ENCODE assay signal across 29 mouse cellular contexts in genomic region chr9:110783611-110784010, GRCm38 (mm10). TPM values are rescaled to one million over a fixed set of nuclear protein-coding genes. Genes with fewer than 3 reads are reported as not detected.
DNase-seq lines count a peak whose midpoint lies in the region; ATAC-seq and TF ChIP-seq lines count a peak whose summit lies in the region.
"Had no signal": no experiment of that assay in that cellular context is flagged by ENCODE, and none has a peak within 500 bp of the region (broad histone marks: within the 10 kb centered on the region; RNA-seq: fewer than 3 reads in every experiment).

No protein-coding gene starts in this region.

- H3K4me1 ChIP-seq in kidney, adult 2 months (ENCODE audit: control insufficient read depth, insufficient read depth, low read length), result peaks cover 4% of the 10 kb centered on the region; the same call in 1 of the 2 replicates
- 0 out of 2 replicates have a peak, but pooled peaks cover 3% of the 10 kb centered on the region for H3K4me1 ChIP-seq in lung, embryonic 14.5 days (ENCODE audit: insufficient read depth)
- no peaks in the 10 kb centered on the region; the same call in 1 of the 2 replicates for H3K4me1 ChIP-seq in stomach, postnatal 0 days (replicated peaks; ENCODE audit: control insufficient read depth, insufficient read depth)

- no peaks in the 10 kb centered on the region for H3K9me3 ChIP-seq in lung, embryonic 14.5 days (ENCODE audit: low read depth, low read length)
- no peaks in the 10 kb centered on the region for H3K9me3 ChIP-seq in stomach, postnatal 0 days (ENCODE audit: control insufficient read depth, low read length)
- H3K9me3 ChIP-seq: embryonic facial prominence, embryonic 13.5 days; forebrain, embryonic 12.5 days; kidney, embryonic 15.5 days; midbrain, embryonic 13.5 days had no signal

- DNase-seq in kidney, adult 2 months, result peak; percentile 60
- no peak for DNase-seq in kidney, postnatal 10 days
- peak; percentile 35 for DNase-seq in lung, embryonic 14.5 days
- no peak for DNase-seq in lung, adult 18-20 months
- peak; percentile 50 for DNase-seq in adipocyte (ENCODE audit: low spot score)
- peak; percentile 26 for DNase-seq in yolk sac, embryonic 10.5 days (ENCODE audit: low spot score)
- no peak for DNase-seq in stomach, postnatal 0 days (ENCODE audit: low spot score)
- DNase-seq: adrenal gland, postnatal 10 days; cerebellum, adult 2 months; cerebellum, postnatal 36 days; gastrocnemius, postnatal 25 days; heart, adult 2 months; heart, postnatal 4 days; right cerebral cortex, postnatal 14 days had no signal

- H3K27ac ChIP-seq in kidney, adult 2 months (ENCODE audit: insufficient read depth, low read depth, low read length), result no peak overlapping the region
- no peak overlapping the region for H3K27ac ChIP-seq in lung, embryonic 14.5 days (ENCODE audit: low read depth)
- no peak overlapping the region for H3K27ac ChIP-seq in stomach, postnatal 0 days (replicated peaks)
- H3K27ac ChIP-seq: embryonic facial prominence, embryonic 13.5 days; forebrain, embryonic 12.5 days; heart, adult 2 months; hindbrain, embryonic 14.5 days; kidney, embryonic 15.5 days; limb, embryonic 13.5 days; liver, embryonic 14.5 days; midbrain, embryonic 13.5 days had no signal

- no peak for TF ChIP-seq CTCF in kidney, adult 2 months (conservative IDR thresholded peaks at IDR 0.05; ENCODE audit: insufficient read depth, insufficient read length, low read depth, low read length)
- no peak for TF ChIP-seq CTCF in lung, embryonic 14.5 days (IDR thresholded peaks at IDR 0.05; ENCODE audit: low read depth)
- no peak for TF ChIP-seq CTCF in stomach, postnatal 0 days (IDR thresholded peaks at IDR 0.05; ENCODE audit: low read depth)

- no peak for ATAC-seq in lung, embryonic 14.5 days (ENCODE audit: insufficient read depth)
- ATAC-seq in stomach, postnatal 0 days (ENCODE audit: low FRiP score, low TSS enrichment), result no peak
- ATAC-seq: activated CD4-positive, CD25-positive, alpha-beta regulatory T cell, adult 4 months; inflammation-experienced regulatory T-cells, adult 6 months; midbrain, embryonic 13.5 days had no signal

- no peak overlapping the region for H3K4me2 ChIP-seq in lung, embryonic 14.5 days
- no peak overlapping the region for H3K4me2 ChIP-seq in stomach, postnatal 0 days (replicated peaks; ENCODE audit: low read depth)
- H3K4me2 ChIP-seq: embryonic facial prominence, embryonic 13.5 days; forebrain, embryonic 12.5 days; hindbrain, embryonic 14.5 days; kidney, embryonic 15.5 days; limb, embryonic 13.5 days; midbrain, embryonic 13.5 days had no signal

- H3K27me3 ChIP-seq in kidney, adult 2 months (replicated peaks; ENCODE audit: control insufficient read depth, insufficient read depth, low read length), result no peaks in the 10 kb centered on the region
- no peaks in the 10 kb centered on the region for H3K27me3 ChIP-seq in lung, embryonic 14.5 days (ENCODE audit: insufficient read depth, low read length)
- H3K27me3 ChIP-seq in stomach, postnatal 0 days (ENCODE audit: control insufficient read depth, insufficient read depth, low read length), result no peaks in the 10 kb centered on the region; the same call in 1 of the 2 replicates

- no peak for TF ChIP-seq EP300 in stomach, postnatal 0 days (optimal IDR thresholded peaks at IDR 0.05)

- H3K4me3 ChIP-seq in kidney, adult 2 months (ENCODE audit: insufficient read depth, low read depth, low read length), result no peak overlapping the region
- H3K4me3 ChIP-seq in lung, embryonic 14.5 days (ENCODE audit: low read depth, low read length), result no peak overlapping the region
- H3K4me3 ChIP-seq in stomach, postnatal 0 days (ENCODE audit: low read depth, low read length), result no peak overlapping the region
- H3K4me3 ChIP-seq: embryonic facial prominence, embryonic 13.5 days; erythroblast, embryonic 14.5 days; forebrain, embryonic 12.5 days; heart, adult 2 months; kidney, embryonic 15.5 days; limb, embryonic 13.5 days; midbrain, embryonic 13.5 days had no signal

- 13% methylated on average over 1 of the region's 1 CpGs for WGBS in kidney, adult 2 months
- WGBS in lung, embryonic 14.5 days, result 33% methylated on average over 1 of the region's 1 CpGs
- WGBS in stomach, postnatal 0 days, result 32% methylated on average over 1 of the region's 1 CpGs

- TF ChIP-seq POLR2A in kidney, adult 2 months (IDR thresholded peaks at IDR 0.05; ENCODE audit: low read depth, low read length), result no peak

- H3K9ac ChIP-seq in lung, embryonic 14.5 days, result no peak overlapping the region
- H3K9ac ChIP-seq in stomach, postnatal 0 days (ENCODE audit: low read length), result no peak overlapping the region
- H3K9ac ChIP-seq: embryonic facial prominence, embryonic 13.5 days; forebrain, embryonic 12.5 days; hindbrain, embryonic 14.5 days; kidney, embryonic 15.5 days; limb, embryonic 13.5 days; liver, embryonic 14.5 days; midbrain, embryonic 13.5 days had no signal

- H3K36me3 ChIP-seq in kidney, adult 2 months (ENCODE audit: control insufficient read depth, insufficient read depth, low read length), result no peaks in the 10 kb centered on the region
- H3K36me3 ChIP-seq in lung, embryonic 14.5 days (ENCODE audit: insufficient read depth), result no peaks in the 10 kb centered on the region
- no peaks in the 10 kb centered on the region for H3K36me3 ChIP-seq in stomach, postnatal 0 days (ENCODE audit: control insufficient read depth, insufficient read depth, low read length)
- H3K36me3 ChIP-seq: embryonic facial prominence, embryonic 13.5 days; forebrain, embryonic 12.5 days; kidney, embryonic 15.5 days; limb, embryonic 13.5 days; midbrain, embryonic 13.5 days had no signal

RNA-seq across cellular contexts. Expression of gene Prss42, which starts 14.4 kb away (rescaled TPM):
- not detected in 2 replicates for polyA plus RNA-seq in kidney, adult 2 months (2012; rRNA removed)
- not detected in 2 replicates for polyA plus RNA-seq in lung, embryonic 14.5 days (2014; fragmentation: Nextera tagmentation; extraction: Ambion mirVana)
- not detected in 2 replicates for polyA plus RNA-seq in stomach, postnatal 0 days (2015; fragmentation: Nextera tagmentation; extraction: Ambion mirVana)
- polyA plus RNA-seq: activated CD4-positive, CD25-positive, alpha-beta regulatory T cell, adult 4 months; C2C12; cerebellum, adult 2 months; embryonic facial prominence, embryonic 13.5 days; erythroblast, embryonic 14.5 days; forebrain, embryonic 12.5 days; heart, adult 2 months; heart, embryonic 16.5 days; hindbrain, embryonic 14.5 days; inflammation-experienced regulatory T-cells, adult 6 months; kidney, embryonic 15.5 days; limb, embryonic 13.5 days; lung, embryonic 16.5 days; midbrain, embryonic 13.5 days; neural tube, embryonic 11.5 days; urinary bladder, adult 2 months had no signal

RNA-seq across cellular contexts. Expression of gene Prss44, which starts 30.2 kb away (rescaled TPM):
- not detected in 2 replicates for polyA plus RNA-seq in kidney, adult 2 months (2012; rRNA removed)
- polyA plus RNA-seq in lung, embryonic 14.5 days (2014; fragmentation: Nextera tagmentation; extraction: Ambion mirVana), result not detected in 2 replicates
- polyA plus RNA-seq in stomach, postnatal 0 days (2015; fragmentation: Nextera tagmentation; extraction: Ambion mirVana), result not detected in 2 replicates
- polyA plus RNA-seq: C2C12; cerebellum, adult 2 months; embryonic facial prominence, embryonic 13.5 days; forebrain, embryonic 12.5 days; heart, embryonic 16.5 days; hindbrain, embryonic 14.5 days; inflammation-experienced regulatory T-cells, adult 6 months; kidney, embryonic 15.5 days; limb, embryonic 13.5 days; liver, embryonic 14.5 days; lung, embryonic 16.5 days; midbrain, embryonic 13.5 days; neural tube, embryonic 11.5 days; urinary bladder, adult 2 months had no signal

RNA-seq across cellular contexts. Expression of gene Pth1r, which starts 36.7 kb away (rescaled TPM):
- polyA plus RNA-seq in kidney, adult 2 months (2012; rRNA removed), result 740 and 847 TPM in 2 replicates
- 88.6 and 97.8 TPM in 2 replicates for polyA plus RNA-seq in lung, embryonic 14.5 days (2014; fragmentation: Nextera tagmentation; extraction: Ambion mirVana)
- polyA plus RNA-seq in stomach, postnatal 0 days (2015; fragmentation: Nextera tagmentation; extraction: Ambion mirVana), result 10.5 and 10.6 TPM in 2 replicates
- polyA plus RNA-seq: activated CD4-positive, CD25-positive, alpha-beta regulatory T cell, adult 4 months; erythroblast, embryonic 14.5 days; inflammation-experienced regulatory T-cells, adult 6 months had no signal

RNA-seq across cellular contexts. Expression of gene Myl3, which starts 42.0 kb away (rescaled TPM):
- polyA plus RNA-seq in kidney, adult 2 months (2012; rRNA removed), result 1.6 and 11.5 TPM in 2 replicates
- 1.9 TPM in 2 replicates for polyA plus RNA-seq in lung, embryonic 14.5 days (2014; fragmentation: Nextera tagmentation; extraction: Ambion mirVana)
- 0.11 and 0.27 TPM in 2 replicates for polyA plus RNA-seq in stomach, postnatal 0 days (2015; fragmentation: Nextera tagmentation; extraction: Ambion mirVana)
- polyA plus RNA-seq: activated CD4-positive, CD25-positive, alpha-beta regulatory T cell, adult 4 months; C2C12; erythroblast, embryonic 14.5 days; inflammation-experienced regulatory T-cells, adult 6 months; midbrain, embryonic 13.5 days; urinary bladder, adult 2 months had no signal

RNA-seq across cellular contexts. Expression of gene Prss43, which starts 42.9 kb away (rescaled TPM):
- polyA plus RNA-seq in kidney, adult 2 months (2012; rRNA removed), result not detected in 2 replicates
- not detected in 2 replicates for polyA plus RNA-seq in lung, embryonic 14.5 days (2014; fragmentation: Nextera tagmentation; extraction: Ambion mirVana)
- polyA plus RNA-seq in stomach, postnatal 0 days (2015; fragmentation: Nextera tagmentation; extraction: Ambion mirVana), result 0.04 TPM in 1 of 2 replicates, not detected in the other
- polyA plus RNA-seq: activated CD4-positive, CD25-positive, alpha-beta regulatory T cell, adult 4 months; C2C12; embryonic facial prominence, embryonic 13.5 days; erythroblast, embryonic 14.5 days; forebrain, embryonic 12.5 days; heart, adult 2 months; heart, embryonic 16.5 days; hindbrain, embryonic 14.5 days; inflammation-experienced regulatory T-cells, adult 6 months; kidney, embryonic 15.5 days; limb, embryonic 13.5 days; liver, embryonic 14.5 days; lung, embryonic 16.5 days; midbrain, embryonic 13.5 days; neural tube, embryonic 11.5 days; urinary bladder, adult 2 months had no signal

Comparison
In these comparisons a context has a peak if more than half of its experiments do, and no peak if none do; other contexts are left out.
1. DNase-seq: peak in kidney, adult 2 months (single experiment), lung, embryonic 14.5 days (single experiment), adipocyte (single experiment) and yolk sac, embryonic 10.5 days (single experiment); none in kidney, postnatal 10 days (single experiment), lung, adult 18-20 months (0 of 2) and stomach, postnatal 0 days (single experiment).